Mouse (Mus musculus): ENCODE results near the gene Gm4763. TPM values are rescaled to one million over a fixed set of nuclear protein-coding genes. Genes with fewer than 3 reads are reported as not detected.

Gene Gm4763
- total RNA-seq, 2 experiments from 2014 or later: not detected

Other genes with a start within 250 kb of the Gm4763 start
- 100 to 1,000 TPM; 243 to 246 TPM for gene Cadm4, start 244.9 kb downstream of the Gm4763 start, total RNA-seq (2021)
- 10 to 100 TPM; 45.7 to 52.6 TPM for gene Zfp428, start 219.9 kb downstream of the Gm4763 start, total RNA-seq (2021)
- not detected for gene AC161166.1, start 214.5 kb downstream of the Gm4763 start, total RNA-seq (2021)
- gene Irgq, start 196.2 kb downstream of the Gm4763 start, total RNA-seq (2021): 10 to 100 TPM; 87.8 to 88.6 TPM
- gene Pinlyp, start 180.8 kb downstream of the Gm4763 start, total RNA-seq (2021): not detected
- gene Xrcc1, start 180.6 kb downstream of the Gm4763 start, total RNA-seq (2021): 10 to 100 TPM; 34.6 to 37.6 TPM
- gene Ethe1, start 139.4 kb downstream of the Gm4763 start, total RNA-seq (2021): 10 to 100 TPM; 11.1 to 13.2 TPM
- 1 to 10 TPM; 6.7 TPM for gene Zfp575, start 139.3 kb downstream of the Gm4763 start, total RNA-seq (2021)
- under 1 TPM; 0.16 to 0.27 TPM for gene Phldb3, start 116.1 kb downstream of the Gm4763 start, total RNA-seq (2021)
- gene Lypd3, start 90.4 kb downstream of the Gm4763 start, total RNA-seq (2021): under 1 TPM; 0.73 to 0.92 TPM
- not detected for gene Tex101, start 50.2 kb downstream of the Gm4763 start, total RNA-seq (2021)
- not detected for gene BC049730, start 17.7 kb downstream of the Gm4763 start, total RNA-seq (2021)
- not detected for gene Cd177, start 33.4 kb upstream of the Gm4763 start, total RNA-seq (2021)
- gene Ceacam10, start 50.3 kb upstream of the Gm4763 start, total RNA-seq (2021): not detected
- gene Gm9844, start 135.3 kb upstream of the Gm4763 start, total RNA-seq (2021): 1 to 10 TPM; 1.7 to 2.1 TPM
- not detected for gene Lypd4, start 143.0 kb upstream of the Gm4763 start, total RNA-seq (2021)
- gene Dmrtc2, start 143.1 kb upstream of the Gm4763 start, total RNA-seq (2021): not detected
- gene Rps19, start 157.5 kb upstream of the Gm4763 start, total RNA-seq (2021): 100 to 1,000 TPM; 446 to 451 TPM
- under 1 TPM; 0.46 to 0.64 TPM for gene Cd79a, start 170.5 kb upstream of the Gm4763 start, total RNA-seq (2021)
- gene Arhgef1, start 176.0 kb upstream of the Gm4763 start, total RNA-seq (2021): 10 to 100 TPM; 70.5 to 79.1 TPM
- not detected for gene Gm4881, start 217.6 kb upstream of the Gm4763 start, total RNA-seq (2021)
- 100 to 1,000 TPM; 266 to 283 TPM for gene Rabac1, start 245.8 kb upstream of the Gm4763 start, total RNA-seq (2021)